Mouse (Mus musculus) heart, postnatal 0 days (tissue): ENCODE results near the gene Ell.

ENCODE experiments used
- CTCF ChIP-seq: IDR thresholded peaks from 2 replicates; pipeline ENCODE4 v1.5.1; 2016; ENCODE audit warnings: antibody characterized with exemption, control low read depth, low read depth
- EP300 ChIP-seq: IDR thresholded peaks from 2 replicates; pipeline ENCODE4 v1.6.1; 2016; ENCODE audit warnings: antibody characterized with exemption, low read depth

DNA sequence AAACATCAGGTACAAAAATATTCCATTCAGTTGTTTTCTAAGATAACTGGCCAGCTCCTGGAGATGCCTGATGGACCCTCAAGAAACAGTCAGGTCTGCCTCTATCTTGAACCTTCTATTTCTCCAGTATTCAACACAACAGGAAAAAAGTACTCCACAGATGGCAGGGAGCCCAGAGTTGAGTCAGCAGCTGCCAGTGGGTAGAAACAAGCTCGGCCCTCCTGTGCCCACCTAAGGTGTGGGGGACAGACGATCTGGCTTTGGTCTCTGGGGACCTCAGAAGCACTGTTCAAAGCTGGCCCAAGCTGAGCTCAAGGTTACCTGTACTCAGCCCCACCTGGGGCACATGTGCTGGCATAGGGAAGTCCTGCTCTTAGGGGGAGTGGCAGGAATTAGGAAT, 25.8 kb upstream of the Ell start:
- no peak for TF ChIP-seq CTCF
- TF ChIP-seq EP300 = no peak
